Mouse (Mus musculus) CH12.LX (cell line): ENCODE measurements at regions not wholly inside any gene's neighbourhood (a gene's known extent, or its start where the extent isn't known, plus 50 kb on each side); places are given as distances from the start of the nearest gene placed in this dataset.
"Not testable (repeated sequence)": the region's sequence is repeated elsewhere in the genome, so short reads cannot be mapped to it uniquely, and the experiment has no call there.

ENCODE experiments used
- DNase-seq: peaks from one replicate; pipeline ENCODE4 v3.0.0-alpha.2; 2013; ENCODE audit errors: extremely low read depth
- H3K27ac ChIP-seq: 2 replicates; pipeline ENCODE4 v1.5.1; 2012; ENCODE audit warnings: low read depth, mild to moderate bottlenecking, control low read depth, moderate library complexity; ENCODE audit not compliant: insufficient read depth
- H3K27me3 ChIP-seq: replicated peaks from 2 replicates; pipeline ENCODE3; 2012; ENCODE audit warnings: inconsistent platforms
- H3K36me3 ChIP-seq, 2 experiments: replicated peaks in 1 of 2; 2 replicates each; pipeline versions ENCODE3 to v1.6.1; 2012; ENCODE audit warnings: inconsistent platforms in 1 of 2, low read length in 1 of 2, mild to moderate bottlenecking in 1 of 2, mixed read lengths in 1 of 2, moderate library complexity in 1 of 2; ENCODE audit not compliant: control insufficient read depth in 1 of 2, insufficient read depth in 1 of 2
- H3K4me1 ChIP-seq, 2 experiments: 2 replicates each; pipeline ENCODE4 v1.6.1; 2012; ENCODE audit warnings: inconsistent platforms in 1 of 2, moderate library complexity in 1 of 2; ENCODE audit not compliant: insufficient read depth in 2 of 2, control insufficient read depth in 1 of 2
- H3K4me2 ChIP-seq: 2 replicates; pipeline ENCODE4 v1.6.1; 2012; ENCODE audit warnings: low read depth, mild to moderate bottlenecking, control low read depth; ENCODE audit not compliant: poor library complexity, insufficient read depth, severe bottlenecking
- H3K4me3 ChIP-seq, 3 experiments: fragments of 150-350 bp in 1 of 3; sonication (generic) in 1 of 3; replicated peaks in 1 of 3; 2 replicates each; pipeline versions ENCODE3 to v1.5.1; 2011 to 2012; ENCODE audit warnings: low read depth in 2 of 3, low read length in 2 of 3, mild to moderate bottlenecking in 2 of 3, moderate library complexity in 2 of 3, control low read depth in 1 of 3, improper control_type of control experiment in 1 of 3, inconsistent platforms in 1 of 3, mixed read lengths in 1 of 3; ENCODE audit not compliant: poor library complexity in 1 of 3
- H3K79me2 ChIP-seq: replicated peaks from 2 replicates; pipeline ENCODE4 v1.6.1; 2012; ENCODE audit warnings: mild to moderate bottlenecking, moderate library complexity; ENCODE audit not compliant: control insufficient read depth, poor library complexity, insufficient read depth, severe bottlenecking; ENCODE audit errors: extremely low read depth
- H3K9ac ChIP-seq: 2 replicates; pipeline ENCODE4 v1.6.1; 2012; ENCODE audit warnings: low read depth, mild to moderate bottlenecking, control low read depth, moderate library complexity; ENCODE audit not compliant: insufficient read depth
- H3K9me3 ChIP-seq: replicated peaks from 2 replicates; pipeline ENCODE3; 2012; ENCODE audit warnings: low read length, inconsistent platforms, mixed read lengths
- CHD1 ChIP-seq: IDR thresholded peaks from 2 replicates; pipeline ENCODE4 v1.6.1; 2012; ENCODE audit warnings: low read depth, low read length, improper control_type of control experiment, inconsistent platforms
- CHD2 ChIP-seq: IDR thresholded peaks from 2 replicates; pipeline ENCODE4 v1.6.1; 2011; ENCODE audit warnings: low read length, improper control_type of control experiment
- ELF1 ChIP-seq: IDR thresholded peaks from 2 replicates; pipeline ENCODE4 v1.6.1; 2014; ENCODE audit warnings: low read depth, mild to moderate bottlenecking, inconsistent platforms, low read length, improper control_type of control experiment
- EP300 ChIP-seq: IDR thresholded peaks from 2 replicates; pipeline ENCODE4 v1.6.1; 2011; ENCODE audit warnings: low read length, improper control_type of control experiment
- ETS1 ChIP-seq: conservative IDR thresholded peaks from 2 replicates; pipeline ENCODE4 v1.6.1; 2012; ENCODE audit warnings: low read depth, mild to moderate bottlenecking, inconsistent platforms, low read length, improper control_type of control experiment, moderate library complexity
- JUN ChIP-seq: IDR thresholded peaks from 2 replicates; pipeline ENCODE4 v1.6.1; 2011; ENCODE audit warnings: low read depth, mild to moderate bottlenecking, low read length, improper control_type of control experiment, moderate library complexity; ENCODE audit not compliant: insufficient read depth
- JUND ChIP-seq: conservative IDR thresholded peaks from 2 replicates; pipeline ENCODE4 v1.6.1; 2011; ENCODE audit warnings: low read depth, low read length, improper control_type of control experiment
- KAT2A ChIP-seq: IDR thresholded peaks from 2 replicates; pipeline ENCODE4 v1.6.1; 2012; ENCODE audit warnings: low read length, improper control_type of control experiment, inconsistent platforms; ENCODE audit not compliant: insufficient replicate concordance
- MAZ ChIP-seq: IDR thresholded peaks from 2 replicates; pipeline ENCODE4 v1.6.1; 2012; ENCODE audit warnings: low read depth, mild to moderate bottlenecking, inconsistent platforms, low read length, improper control_type of control experiment, moderate library complexity
- MXI1 ChIP-seq: IDR thresholded peaks from 2 replicates; pipeline ENCODE4 v1.6.1; 2011; ENCODE audit warnings: mild to moderate bottlenecking, low read depth, low read length, improper control_type of control experiment
- POLR2AphosphoS2 ChIP-seq: IDR thresholded peaks from 2 replicates; pipeline ENCODE4 v1.6.1; 2011; ENCODE audit warnings: low read depth, low read length, improper control_type of control experiment
- RCOR1 ChIP-seq: conservative IDR thresholded peaks from 2 replicates; pipeline ENCODE4 v1.6.1; 2012; ENCODE audit warnings: low read depth, mild to moderate bottlenecking, inconsistent platforms, low read length, improper control_type of control experiment
- SIN3A ChIP-seq: IDR thresholded peaks from 2 replicates; pipeline ENCODE4 v1.6.1; 2012; ENCODE audit warnings: low read length, improper control_type of control experiment, inconsistent platforms
- TBP ChIP-seq: conservative IDR thresholded peaks from 2 replicates; pipeline ENCODE4 v1.6.1; 2011; ENCODE audit warnings: low read depth, low read length, improper control_type of control experiment
- TCF12 ChIP-seq: IDR thresholded peaks from 2 replicates; pipeline ENCODE4 v1.6.1; 2014; ENCODE audit warnings: low read depth, mild to moderate bottlenecking, inconsistent platforms, low read length, improper control_type of control experiment
- UBTF ChIP-seq: IDR thresholded peaks from 2 replicates; pipeline ENCODE4 v1.6.1; 2012; ENCODE audit warnings: low read depth, mild to moderate bottlenecking, inconsistent platforms, low read length, improper control_type of control experiment, moderate library complexity
- ZMIZ1 ChIP-seq: IDR thresholded peaks from 2 replicates; pipeline ENCODE4 v1.6.1; 2012; ENCODE audit warnings: low read depth, mild to moderate bottlenecking, inconsistent platforms, low read length, improper control_type of control experiment
- ZNF384 ChIP-seq: IDR thresholded peaks from 2 replicates; pipeline ENCODE4 v1.6.1; 2012; ENCODE audit warnings: low read depth, low read length, improper control_type of control experiment, inconsistent platforms
- dilution Hi-C: fragments of 300-500 bp; cut with MboI; formaldehyde crosslinking; loops from 2 replicates; pipeline ENCODE4 v1.14.3; 2020; ENCODE audit warnings: low sequenced_read_pairs; ENCODE audit not compliant: extremely low pct_unique_long_range_greater_than_20kb, extremely low pct_ligation_motif_present
- in situ Hi-C: fragments of 300-500 bp; cut with MboI; formaldehyde crosslinking; loops from 3 replicates; pipeline ENCODE4 v1.14.3; 2019; ENCODE audit warnings: low sequenced_read_pairs, low pct_ligation_motif_present, low pct_unique_long_range_greater_than_20kb, mixed read lengths

- no peak for DNase-seq
- H3K36me3 ChIP-seq, result no peaks in the 10 kb centered on the region
- no peak overlapping the region for H3K27ac ChIP-seq
- no peak overlapping the region for H3K4me2 ChIP-seq
- no peaks in the 10 kb centered on the region for H3K9me3 ChIP-seq
- peaks cover 6% of the 10 kb centered on the region for H3K27me3 ChIP-seq
- H3K79me2 ChIP-seq, result no peaks in the 10 kb centered on the region
- no peaks in the 10 kb centered on the region for H3K4me1 ChIP-seq
- in situ Hi-C loops, result no loop called here
- TF ChIP-seq TCF12 (no peak), SIN3A (no peak), ETS1 (no peak), TBP (no peak), UBTF (no peak), ZNF384 (no peak), JUN (no peak), POLR2AphosphoS2 (no peak), RCOR1 (no peak), MXI1 (no peak), ZMIZ1 (no peak), JUND (no peak), CHD1 (no peak), EP300 (no peak), CHD2 (no peak), ELF1 (no peak), KAT2A (no peak), MAZ (no peak)
- no peak overlapping the region for H3K4me3 ChIP-seq
- no peak overlapping the region for H3K9ac ChIP-seq
- dilution Hi-C loops, result no loop called here
These were observed 155.4 kb downstream of the Dmrta1 start for GRCm38 (mm10) chr4:89834552-89835206.

DNA sequence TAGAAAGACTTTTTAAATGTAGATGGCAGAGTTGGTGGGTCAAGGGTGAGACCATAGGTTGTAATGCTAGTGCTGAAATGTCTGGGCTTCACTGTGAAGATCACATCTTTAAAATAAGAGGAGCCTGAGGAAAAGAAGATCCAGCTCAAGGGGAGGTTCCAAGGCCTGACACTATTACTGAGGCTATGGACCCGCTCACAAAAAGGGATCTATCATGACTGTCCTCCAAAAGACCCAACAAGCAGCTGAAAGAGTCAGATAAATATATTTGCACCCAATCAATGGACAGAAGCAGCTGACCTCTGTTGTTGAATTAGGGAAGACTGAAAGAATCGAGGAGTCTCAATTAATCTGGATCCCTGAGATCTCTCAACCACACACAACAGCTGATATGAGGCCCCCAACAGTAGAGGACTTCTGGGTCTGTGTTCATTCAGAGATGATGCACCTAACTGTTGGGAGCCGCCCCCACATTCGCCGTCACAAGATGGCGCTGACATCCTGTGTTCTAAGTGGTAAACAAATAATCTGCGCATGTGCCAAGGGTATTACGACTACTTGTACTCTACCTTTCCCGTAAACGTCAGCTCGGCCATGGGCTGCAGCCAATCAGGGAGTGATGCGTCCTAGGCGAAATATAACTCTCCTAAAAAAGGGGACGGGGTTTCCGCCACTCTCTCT, 196.3 kb downstream of the Dmrta1 start:
- H3K4me1 ChIP-seq, H3K36me3 ChIP-seq, H3K4me3 ChIP-seq, DNase-seq, H3K9ac ChIP-seq, dilution Hi-C loops, H3K79me2 ChIP-seq, H3K4me2 ChIP-seq, in situ Hi-C loops, H3K9me3 ChIP-seq, H3K27ac ChIP-seq, H3K27me3 ChIP-seq: not testable (repeated sequence)

GRCm38 (mm10) chr4:89876131-89876530, 196.9 kb downstream of the Dmrta1 start:
- H3K79me2 ChIP-seq, dilution Hi-C loops, H3K9me3 ChIP-seq, H3K27me3 ChIP-seq, H3K4me3 ChIP-seq, H3K36me3 ChIP-seq, H3K9ac ChIP-seq, H3K4me2 ChIP-seq, DNase-seq, in situ Hi-C loops, H3K27ac ChIP-seq, H3K4me1 ChIP-seq: not testable (repeated sequence)
